Mouse (Mus musculus) embryonic fibroblast, embryonic 13.5 days (primary cell): ENCODE data around the gene Ndufaf7. TPM values are rescaled to one million over a fixed set of nuclear protein-coding genes. Genes with fewer than 3 reads are reported as not detected.
A peak's percentile ranks its signal among the peaks of the same experiment; 100 is the strongest.

ENCODE experiments used
- H3K27ac ChIP-seq: 2 replicates; pipeline ENCODE4 v1.5.1; 2012; ENCODE audit warnings: low read length, control low read depth, inconsistent platforms; ENCODE audit not compliant: insufficient read depth
- H3K4me1 ChIP-seq: 2 replicates; pipeline ENCODE4 v1.6.1; 2011; ENCODE audit warnings: low read length; ENCODE audit not compliant: control insufficient read depth, insufficient read depth
- H3K4me3 ChIP-seq: 2 replicates; pipeline ENCODE4 v1.5.1; 2011; ENCODE audit warnings: mild to moderate bottlenecking, control low read depth, low read length; ENCODE audit not compliant: insufficient read depth
- CTCF ChIP-seq: IDR thresholded peaks from 2 replicates; pipeline ENCODE4 v1.5.1; 2011; ENCODE audit warnings: mild to moderate bottlenecking, control low read depth, low read length, moderate library complexity, borderline replicate concordance; ENCODE audit not compliant: insufficient read depth
- POLR2A ChIP-seq: IDR thresholded peaks from 2 replicates; pipeline ENCODE4 v1.6.1; 2011; ENCODE audit warnings: low read depth, mild to moderate bottlenecking, control low read depth, low read length, moderate library complexity
- polyA plus RNA-seq: library from polyadenylated mRNA; stranded (reverse); fragments of >200 nt; gene quantifications from 2 replicates; pipeline ENCODE4 v1.2.4, GENCODE M21; 2011; ENCODE audit warnings: low read depth; ENCODE audit not compliant: missing spikeins, insufficient read length

Ndufaf7 gene
- polyA plus RNA-seq, 1 experiment = 40.1 TPM

- TF ChIP-seq POLR2A = no peak
- no peak for TF ChIP-seq CTCF
- H3K27ac ChIP-seq = no peak overlapping the region
- H3K4me3 ChIP-seq = no peak overlapping the region
- peaks cover 19% of the 10 kb centered on the region for H3K4me1 ChIP-seq
These were observed 57.4 kb downstream of the Ndufaf7 start for GRCm38 (mm10) chr17:78994382-78994781.

GRCm38 (mm10) chr17:78994931-78995820 is 58.2 kb downstream of the Ndufaf7 start:
- Histone ChIP-seq H3K27ac (peak overlapping the region; percentile 65), H3K4me3 (no peak overlapping the region), H3K4me1 (peaks cover 19% of the 10 kb centered on the region)
- TF ChIP-seq POLR2A (no peak), CTCF (no peak)

Other genes with a start within 250 kb of the Ndufaf7 start
- 26.6 and 29.2 TPM in 2 replicates for gene Strn, start 199.9 kb upstream of the Ndufaf7 start, polyA plus RNA-seq
- 28.5 and 31.0 TPM in 2 replicates for gene Heatr5b, start 101.8 kb upstream of the Ndufaf7 start, polyA plus RNA-seq
- gene Gpatch11, start 101.6 kb upstream of the Ndufaf7 start, polyA plus RNA-seq = 34.6 and 43.3 TPM in 2 replicates
- 43.8 and 51.7 TPM in 2 replicates for gene Eif2ak2, start 54.6 kb upstream of the Ndufaf7 start, polyA plus RNA-seq
- gene Sult6b1, start 30.1 kb upstream of the Ndufaf7 start, polyA plus RNA-seq = not detected in 2 replicates
- gene Cebpzos, start 20.6 kb upstream of the Ndufaf7 start, polyA plus RNA-seq = 26.3 and 30.8 TPM in 2 replicates
- 40.3 and 44.0 TPM in 2 replicates for gene Cebpz, start 70 bp upstream of the Ndufaf7 start, polyA plus RNA-seq
- gene Prkd3, start 83.7 kb downstream of the Ndufaf7 start, polyA plus RNA-seq = 37.2 and 48.3 TPM in 2 replicates
- 6.1 and 9.7 TPM in 2 replicates for gene Qpct, start 114.8 kb downstream of the Ndufaf7 start, polyA plus RNA-seq